Mouse (Mus musculus) retina, postnatal 7 days (tissue): ENCODE data around the gene Gusb.
A peak's percentile ranks its signal among the peaks of the same experiment; 100 is the strongest.

Experiments used
- DNase-seq: peaks from one replicate; pipeline ENCODE4 v3.0.0-alpha.2; 2012; ENCODE audit warnings: low read depth, low spot score

Gusb gene

DNA sequence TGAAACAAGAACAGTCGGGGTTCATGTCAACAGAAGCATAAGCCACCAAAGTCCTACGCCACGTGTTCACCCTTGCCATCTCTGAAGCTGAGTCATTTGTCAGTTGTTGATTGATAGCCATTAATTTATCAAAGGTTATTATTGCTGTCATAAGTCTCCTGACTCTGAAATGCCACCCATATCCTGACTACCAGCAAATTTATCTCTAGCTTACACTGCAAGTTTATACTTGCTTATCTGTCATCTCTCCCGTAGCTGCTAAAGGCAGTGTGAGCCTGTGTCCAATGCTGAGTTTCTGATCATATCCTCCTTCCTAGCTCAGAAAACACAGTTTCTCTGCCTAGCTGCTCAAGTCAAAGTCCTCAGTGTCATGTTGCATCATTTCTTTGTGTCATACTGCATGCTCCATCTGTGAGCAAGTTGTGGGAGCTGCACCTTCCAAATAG, 28.0 kb downstream of the Gusb start:
- no peak for DNase-seq

GRCm38 (mm10) chr5:129974354-129974753, 28.5 kb downstream of the Gusb start:
- DNase-seq = no peak

DNA sequence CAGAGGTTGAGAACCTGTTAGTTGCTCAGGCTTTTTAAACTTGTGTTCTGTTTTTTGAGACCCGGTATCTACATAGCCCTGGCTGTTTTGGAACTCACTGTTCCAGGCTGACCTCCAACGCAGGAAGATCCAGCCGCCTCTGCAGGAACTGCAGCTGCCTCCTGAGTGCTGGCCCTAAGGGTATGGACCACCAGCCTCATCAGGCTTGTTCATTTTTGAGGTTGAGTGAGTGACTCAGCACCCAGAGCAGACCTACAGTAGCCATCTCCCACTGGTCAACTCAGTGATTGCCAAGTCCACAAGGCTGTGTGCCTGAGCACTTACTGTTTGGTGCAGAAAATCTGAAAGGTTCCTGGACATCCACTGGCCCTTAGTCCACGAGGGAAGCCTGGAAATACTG, 31.4 kb downstream of the Gusb start:
- no peak for DNase-seq

DNA sequence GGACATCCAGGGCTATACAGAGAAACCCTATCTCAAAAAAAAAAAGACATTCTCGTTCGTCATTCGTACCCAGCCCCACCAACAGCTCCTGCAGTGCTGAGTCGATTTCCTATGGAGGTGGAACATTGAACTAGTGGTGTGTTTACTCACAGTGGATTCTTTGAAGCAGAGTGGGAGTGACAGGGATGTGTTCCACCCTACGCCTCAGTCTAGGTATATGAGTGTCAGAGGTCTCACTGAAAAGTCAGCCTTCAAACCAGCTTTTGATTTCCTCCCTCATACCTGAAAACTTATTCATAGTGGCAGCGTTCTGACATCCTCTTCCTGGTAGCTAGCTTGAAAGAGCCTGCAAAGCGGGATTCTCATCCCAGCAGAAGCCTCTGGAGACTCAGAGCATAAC, 34.4 kb downstream of the Gusb start:
- no peak for DNase-seq

DNA sequence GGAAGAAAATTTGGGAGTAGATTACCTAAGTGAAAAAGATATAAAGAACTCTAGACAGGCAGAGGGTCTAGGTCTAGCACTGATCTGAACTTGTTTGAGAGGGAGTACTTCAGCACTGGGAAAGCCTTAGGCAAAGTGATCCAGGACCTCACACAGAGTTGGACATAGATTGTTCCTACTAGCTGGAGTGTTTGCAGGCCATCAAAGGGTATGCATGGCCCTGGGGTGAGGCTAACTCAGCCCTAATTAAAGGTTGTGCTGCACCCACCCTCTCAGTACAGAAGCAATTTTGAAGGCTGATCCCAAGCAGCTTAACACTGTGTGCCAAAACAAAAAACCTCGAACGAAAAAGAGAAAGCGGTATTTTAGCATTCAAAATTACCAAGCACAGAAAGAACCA, 36.4 kb downstream of the Gusb start:
- DNase-seq = no peak

DNA sequence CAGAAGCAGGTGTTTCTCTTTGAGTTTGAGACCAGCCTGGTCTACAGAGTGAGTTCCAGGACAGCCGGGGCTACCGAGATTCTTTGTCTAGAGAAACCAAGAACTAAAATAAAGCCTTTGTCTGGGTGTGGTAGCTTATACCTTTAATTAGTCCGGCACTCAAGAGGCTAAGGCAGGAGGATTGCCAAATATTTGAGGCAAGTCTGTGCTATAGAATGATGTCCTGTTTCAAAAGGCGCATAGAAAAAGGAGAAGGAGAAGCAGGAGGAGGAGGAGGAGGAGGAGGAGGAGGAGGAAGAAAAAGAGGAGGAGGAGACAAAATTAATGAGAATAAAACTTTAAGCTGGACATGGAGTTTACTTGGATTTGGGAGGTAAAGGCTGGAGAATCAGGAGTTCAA, 39.6 kb downstream of the Gusb start:
- DNase-seq = no peak

DNA sequence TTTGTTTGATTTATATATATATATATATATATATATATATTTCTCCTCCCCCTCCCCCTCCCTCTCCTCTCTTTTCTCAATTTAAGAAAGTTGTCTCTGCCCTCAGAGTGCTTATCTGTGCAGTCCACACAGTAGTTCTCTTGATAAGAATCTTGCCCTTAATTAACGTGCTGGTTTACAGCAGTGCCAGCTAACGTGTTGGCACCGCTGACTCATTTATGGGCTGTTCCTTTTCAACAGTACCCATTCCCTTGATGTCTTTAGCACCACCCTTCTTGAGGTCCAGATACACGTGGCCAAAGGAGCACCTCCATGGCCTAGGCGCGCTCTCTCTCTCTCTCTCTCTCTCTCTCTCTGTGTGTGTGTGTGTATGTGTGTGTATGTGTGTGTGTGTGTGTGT, 47.1 kb downstream of the Gusb start:
- DNase-seq = no peak

DNA sequence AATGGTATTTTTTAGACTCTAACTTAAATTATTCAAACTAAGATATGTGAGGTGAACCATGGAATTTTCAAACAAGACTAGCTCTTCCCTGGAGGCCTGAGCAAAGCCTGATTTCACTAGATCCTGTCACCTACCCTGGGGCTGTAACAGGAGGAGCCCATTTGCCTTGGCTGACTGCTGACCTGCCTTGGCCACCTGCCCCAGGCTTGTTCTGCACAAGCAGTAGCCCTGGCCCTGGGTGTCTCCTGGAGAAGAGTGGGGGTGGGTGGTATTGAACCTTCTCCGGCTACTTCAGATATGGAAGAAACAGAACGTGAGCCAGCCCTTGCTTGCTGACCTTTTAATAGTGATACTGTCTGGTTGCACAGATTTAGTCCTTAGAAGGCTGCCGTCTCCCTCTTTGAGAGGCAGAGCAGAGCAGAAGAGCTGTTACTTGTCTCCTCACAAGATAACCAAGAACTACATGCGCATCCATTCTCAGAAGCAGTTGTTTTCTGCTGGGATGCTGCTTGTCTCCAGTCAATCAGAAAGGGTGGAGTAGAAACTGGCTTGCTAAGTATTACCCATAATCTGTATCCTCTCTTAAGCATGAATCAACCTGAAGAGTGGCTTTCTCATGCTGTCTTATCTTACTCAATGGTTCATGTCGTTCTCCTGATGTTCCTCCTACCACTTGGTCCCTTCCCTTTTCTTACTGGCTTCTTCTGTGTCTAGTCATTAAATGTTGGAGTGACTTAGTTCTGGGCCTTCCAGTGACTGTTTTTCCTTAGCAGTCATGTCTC, 48.2 kb downstream of the Gusb start:
- DNase-seq = no peak

DNA sequence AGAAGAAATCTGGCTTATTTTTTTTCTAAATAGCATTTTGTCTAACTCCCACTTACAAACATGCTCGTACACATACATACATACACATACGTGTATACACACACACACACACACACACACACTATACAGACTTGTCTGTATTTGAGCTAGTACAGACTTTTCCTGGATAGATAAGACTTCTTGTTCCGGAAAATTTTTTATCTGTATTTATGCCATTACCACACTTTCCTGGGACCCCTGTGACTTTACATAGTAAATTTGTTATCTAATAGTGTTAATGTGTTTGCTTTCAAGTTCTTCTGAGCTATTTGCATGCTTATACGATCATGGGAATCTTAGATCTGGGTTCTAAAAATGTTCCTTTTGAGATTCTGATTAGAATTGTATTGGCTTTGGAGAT, 50.7 kb downstream of the Gusb start:
- DNase-seq = no peak

GRCm38 (mm10) chr5:129947528-129948033, 55.3 kb downstream of the Gusb start:
- DNase-seq = no peak

- DNase-seq = no peak
Observed at GRCm38 (mm10) chr5:129943402-129943801, 59.4 kb downstream of the Gusb start.

- DNase-seq = peak; percentile 11
Observed at GRCm38 (mm10) chr5:129942073-129942939, 60.5 kb downstream of the Gusb start.

DNA sequence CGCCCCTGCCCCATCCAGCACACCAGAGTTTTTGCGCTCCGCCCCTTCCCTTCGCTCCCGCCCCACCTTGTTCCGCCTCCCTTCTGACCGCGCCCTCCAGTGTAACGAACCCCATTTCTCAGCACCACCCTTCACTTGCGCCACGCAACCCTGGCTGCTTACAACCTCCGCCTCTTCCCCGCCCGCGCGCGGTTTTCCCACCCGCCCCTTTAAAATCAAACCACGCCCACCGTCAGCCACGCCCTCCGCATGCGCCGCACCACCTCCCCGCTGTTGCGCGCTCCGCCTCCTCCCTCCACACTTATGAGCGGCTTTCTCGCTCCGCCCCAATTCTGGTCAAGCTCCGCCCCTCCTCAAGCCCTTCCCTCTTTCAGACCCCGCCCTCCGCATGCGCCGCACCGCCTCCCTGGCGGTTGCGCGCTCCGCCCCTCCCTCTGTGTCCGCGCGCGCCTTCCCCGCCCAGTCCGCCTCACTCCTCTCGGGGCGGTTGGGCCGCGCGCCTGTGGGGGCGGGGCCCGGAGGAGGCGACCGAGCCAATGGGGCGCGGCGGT, 61.3 kb downstream of the Gusb start, which contains the start of gene Vkorc1l1:
Vkorc1l1 (plus strand) TSS at position 476 of the 551 bp plus-strand sequence.
- peak; percentile 98 for DNase-seq

- no peak for DNase-seq
Observed at GRCm38 (mm10) chr5:129940736-129941494, 61.9 kb downstream of the Gusb start.

DNA sequence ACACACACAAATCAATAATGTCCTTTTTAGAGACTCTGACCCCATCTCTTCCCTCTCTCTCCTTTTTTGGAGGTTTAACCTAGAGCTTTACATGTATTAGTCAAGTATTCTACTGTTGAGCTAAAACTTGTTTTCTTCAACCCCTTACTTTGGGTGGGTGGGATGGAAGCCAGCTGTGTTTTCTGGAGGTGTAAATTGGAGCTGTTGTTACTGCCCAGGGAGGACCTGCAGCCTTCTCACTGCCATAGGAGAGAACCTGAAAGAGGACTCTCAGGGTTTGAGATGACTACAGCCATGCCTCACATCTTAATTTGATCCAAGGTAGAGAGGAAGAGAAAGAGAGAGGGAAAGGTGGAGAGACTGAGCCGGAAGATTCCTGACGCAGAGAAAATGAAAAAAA, 62.6 kb downstream of the Gusb start:
- DNase-seq = no peak
